Mouse (Mus musculus) left cerebral cortex, postnatal 14 days (tissue): ENCODE measurements at regions not wholly inside any gene's neighbourhood (a gene's known extent, or its start where the extent isn't known, plus 50 kb on each side); places are given as distances from the start of the nearest gene placed in this dataset.

Experiments
- DNase-seq, 2 experiments: peaks; one replicate each; pipeline ENCODE4 v3.0.0; 2021 to 2022; ENCODE audit warnings: low spot score in 2 of 2, mixed read lengths in 1 of 2
- intact Hi-C: fragments of 180-260 bp; cut with DNase I; formaldehyde crosslinking; loops from one replicate; pipeline ENCODE4 v1.15.1; 2025

DNA sequence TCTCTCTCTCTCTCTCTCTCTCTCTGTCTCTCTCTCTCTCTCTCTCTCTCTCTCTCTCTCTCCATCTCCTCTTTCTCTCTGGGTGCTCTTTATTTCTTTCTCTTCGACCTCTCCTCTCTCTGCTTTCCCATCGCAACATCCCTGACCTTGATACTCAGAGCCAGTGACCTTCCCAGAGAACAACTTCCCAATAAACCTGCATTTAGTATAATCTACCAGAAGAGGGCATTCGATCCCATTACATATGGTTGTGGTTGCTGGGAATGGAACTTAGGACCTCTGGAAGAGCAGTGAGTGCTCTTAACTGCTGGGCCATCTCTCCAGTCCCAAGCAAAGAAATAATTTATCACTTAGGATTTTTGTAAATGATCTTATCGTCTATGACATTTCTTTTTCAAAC is 127.2 kb upstream of the Slc4a7 start:
- DNase-seq = no peak
- intact Hi-C loops = no loop called here

DNA sequence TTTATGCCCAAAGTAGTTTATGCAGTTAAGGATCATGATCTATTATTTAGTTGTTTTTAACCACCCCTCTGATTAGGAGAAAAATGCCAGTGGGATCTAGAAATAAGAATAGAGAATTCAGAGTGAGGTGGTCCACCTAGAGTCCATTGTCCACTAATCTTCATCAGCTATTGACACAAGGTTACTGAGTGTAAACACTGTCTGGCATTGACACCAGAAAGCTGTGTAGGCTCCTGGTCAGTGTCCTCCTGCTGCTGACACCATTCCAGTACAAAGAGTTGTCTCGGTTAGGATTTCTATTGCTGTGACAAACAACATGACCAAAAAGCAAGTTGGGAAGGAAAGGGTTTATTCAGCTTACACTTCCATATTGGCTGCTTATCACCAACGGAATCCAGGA is 110.1 kb upstream of the Slc4a7 start:
- intact Hi-C loops = no loop called here
- no peak for DNase-seq

DNA sequence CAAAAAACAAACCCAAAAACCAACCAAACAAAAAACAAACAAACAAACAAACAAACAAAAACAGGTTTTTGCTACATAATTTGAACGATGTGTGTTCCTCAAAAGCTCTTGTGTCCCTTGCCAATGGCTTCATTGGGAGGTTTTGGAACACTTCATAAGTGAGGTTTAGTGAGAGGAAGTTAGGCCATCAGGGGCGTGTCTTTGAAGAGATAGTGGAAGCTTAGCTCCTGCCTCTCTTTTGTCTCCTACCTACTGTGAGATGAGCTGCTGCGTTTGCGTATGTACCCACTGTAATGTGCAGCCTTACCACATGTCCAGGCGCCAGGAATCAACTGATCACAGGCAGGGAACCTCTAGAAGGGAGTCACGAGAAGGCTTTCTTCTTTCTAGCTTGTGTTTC is 107.3 kb upstream of the Slc4a7 start:
- no peak for DNase-seq
- intact Hi-C loops = no loop called here

DNA sequence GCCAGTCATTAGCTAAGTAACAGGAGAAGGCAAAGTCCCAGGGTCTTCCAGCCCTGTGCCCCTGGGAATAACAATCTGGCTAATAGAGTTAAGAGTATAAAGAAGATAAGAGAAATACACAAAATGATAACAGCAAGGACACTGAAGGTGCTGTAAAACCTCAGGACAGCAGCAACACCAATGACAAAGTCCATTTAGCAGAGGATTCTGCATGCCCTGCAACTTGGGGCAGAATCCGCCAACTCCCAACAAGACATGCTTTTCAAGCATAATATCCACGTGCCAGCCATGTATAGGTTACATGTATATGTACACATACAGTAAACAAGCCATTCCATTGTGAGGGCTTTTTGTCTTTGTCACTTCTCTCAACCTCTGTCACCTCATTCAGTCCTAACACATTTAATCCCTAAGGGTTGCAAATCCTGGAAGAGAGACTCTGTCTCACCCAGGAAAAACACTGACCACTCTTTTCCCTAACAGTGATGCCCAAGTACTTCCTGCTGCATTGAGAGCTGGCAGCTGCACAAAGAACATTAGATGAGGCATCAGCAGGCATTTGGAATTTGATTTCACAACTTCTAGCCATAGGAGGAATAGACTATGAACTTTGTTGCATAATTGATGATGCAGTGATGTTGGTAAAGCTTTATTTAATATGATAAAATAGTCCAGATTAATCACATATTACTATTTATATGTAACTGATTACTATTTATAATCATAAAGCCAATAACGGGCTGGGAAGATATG is 105.8 kb upstream of the Slc4a7 start:
- intact Hi-C loops = no loop called here
- DNase-seq = no peak

DNA sequence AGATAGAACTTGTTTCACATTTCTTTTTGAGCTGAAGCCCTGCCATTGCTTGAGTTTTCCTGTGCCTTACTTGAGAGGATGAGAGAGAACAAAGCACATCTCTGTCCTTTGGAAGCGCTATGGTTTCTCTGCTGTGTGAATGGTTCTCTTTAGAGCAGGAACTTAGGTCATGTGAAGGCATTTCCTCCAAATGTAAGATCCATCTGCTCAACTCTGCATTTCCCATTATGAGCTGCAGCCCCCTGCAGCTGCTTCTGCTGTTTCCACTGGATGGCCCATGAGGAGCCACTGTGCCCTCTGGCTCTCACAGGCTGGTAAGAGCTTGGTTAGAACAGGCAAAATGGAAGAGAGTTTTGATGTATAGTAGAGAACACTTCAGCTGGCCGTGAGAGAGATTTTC is 102.5 kb upstream of the Slc4a7 start:
- DNase-seq = no peak
- intact Hi-C loops = no loop called here

DNA sequence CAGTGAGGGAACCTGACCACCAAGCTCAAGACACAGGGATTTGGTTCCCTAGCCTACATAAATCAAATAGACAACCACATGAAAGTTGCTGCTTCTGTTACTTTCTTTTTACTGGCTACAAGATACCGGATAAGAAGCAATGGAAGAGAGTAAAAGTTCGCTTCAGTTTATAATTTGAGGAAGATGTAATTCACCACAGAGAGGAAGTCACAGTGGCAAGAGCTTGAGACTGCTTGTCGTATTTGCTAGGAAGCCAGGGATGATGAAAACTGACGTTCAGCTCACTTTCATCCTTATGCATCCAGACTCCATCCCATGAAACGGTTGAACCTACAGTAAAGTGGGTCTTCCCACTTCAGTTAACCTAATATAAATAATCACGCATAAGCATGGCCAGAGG is 102.1 kb upstream of the Slc4a7 start:
- intact Hi-C loops = no loop called here
- no peak for DNase-seq

DNA sequence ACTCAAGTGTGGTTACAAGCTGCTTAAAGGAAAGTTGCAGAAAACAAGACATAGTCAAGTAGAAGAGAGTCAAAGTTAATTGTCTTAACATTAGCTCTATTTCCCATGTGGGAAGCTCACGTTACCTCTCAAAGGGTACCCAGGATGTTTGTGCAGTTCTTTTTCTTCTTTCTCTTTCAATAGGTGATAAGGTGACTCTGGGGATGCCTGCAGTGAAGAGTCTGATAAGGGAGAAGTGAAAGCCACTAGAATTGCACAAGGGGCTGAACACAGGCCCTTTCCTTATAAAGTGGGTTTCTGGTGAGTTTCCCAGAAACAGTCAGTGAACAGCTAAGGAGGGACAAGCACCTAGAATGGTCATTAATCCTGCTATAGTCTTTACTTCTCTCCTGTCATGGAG is 98.6 kb upstream of the Slc4a7 start:
- intact Hi-C loops = no loop called here

DNA sequence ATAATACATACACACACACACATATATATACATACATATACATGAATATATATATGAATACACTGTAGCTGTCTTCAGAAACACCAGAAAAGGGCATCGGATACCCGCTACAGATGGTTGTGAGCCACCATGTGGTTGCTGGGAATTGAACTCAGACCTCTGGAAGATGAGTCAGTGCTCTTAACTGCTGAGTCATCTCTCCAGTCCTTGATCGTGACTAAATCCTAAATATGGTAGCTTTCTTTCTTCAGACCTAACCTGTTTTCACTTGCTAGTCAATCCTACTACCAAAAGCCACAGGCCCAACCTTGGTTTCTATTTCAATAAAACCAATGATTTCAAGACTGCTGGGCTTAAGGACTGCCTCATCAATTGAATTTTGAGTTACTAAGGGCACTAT is 95.0 kb upstream of the Slc4a7 start:
- intact Hi-C loops = no loop called here
- no peak for DNase-seq

More for the DNA sequence above, 98.6 kb upstream of the Slc4a7 start:
- no peak for DNase-seq

DNA sequence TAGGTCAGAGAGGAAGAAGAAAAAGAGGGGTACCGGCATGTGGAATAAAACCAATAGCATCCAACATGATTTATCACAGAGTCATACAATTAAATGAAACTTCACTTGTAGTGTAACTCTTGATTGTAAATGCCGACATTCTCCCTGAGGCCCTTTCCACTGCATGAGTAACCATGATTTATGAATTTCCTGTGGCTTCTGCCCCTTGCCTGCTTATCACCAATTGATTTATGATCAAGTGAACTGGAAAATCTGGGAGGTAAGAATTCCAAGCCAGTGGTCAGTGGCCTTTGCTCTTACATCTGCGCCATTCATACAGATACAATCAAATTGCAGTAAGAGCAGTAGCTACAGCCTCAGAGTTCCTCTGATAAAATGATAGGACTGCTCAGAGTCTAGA is 89.8 kb upstream of the Slc4a7 start:
- DNase-seq = no peak
- intact Hi-C loops = no loop called here

DNA sequence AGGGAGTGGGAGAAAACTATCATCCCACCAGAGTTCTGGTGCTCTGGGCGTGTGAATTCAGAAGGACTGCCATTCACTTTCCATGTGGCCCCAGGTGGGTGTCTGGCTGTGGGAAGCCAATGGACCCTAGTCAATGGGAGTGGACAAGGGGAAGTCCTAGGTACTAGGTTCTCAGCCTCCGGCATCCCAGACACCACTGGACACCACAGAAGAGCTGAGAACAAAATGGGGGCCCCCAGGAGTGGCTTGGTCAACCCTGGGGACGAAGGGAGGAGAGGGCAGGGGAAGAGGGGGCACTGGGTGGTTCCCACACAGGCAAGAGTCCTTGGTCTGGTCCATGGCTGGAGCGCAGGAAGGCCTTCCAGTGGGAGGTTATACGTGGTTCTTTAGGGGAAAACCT is 81.8 kb upstream of the Slc4a7 start:
- DNase-seq = no peak
- intact Hi-C loops = no loop called here

DNA sequence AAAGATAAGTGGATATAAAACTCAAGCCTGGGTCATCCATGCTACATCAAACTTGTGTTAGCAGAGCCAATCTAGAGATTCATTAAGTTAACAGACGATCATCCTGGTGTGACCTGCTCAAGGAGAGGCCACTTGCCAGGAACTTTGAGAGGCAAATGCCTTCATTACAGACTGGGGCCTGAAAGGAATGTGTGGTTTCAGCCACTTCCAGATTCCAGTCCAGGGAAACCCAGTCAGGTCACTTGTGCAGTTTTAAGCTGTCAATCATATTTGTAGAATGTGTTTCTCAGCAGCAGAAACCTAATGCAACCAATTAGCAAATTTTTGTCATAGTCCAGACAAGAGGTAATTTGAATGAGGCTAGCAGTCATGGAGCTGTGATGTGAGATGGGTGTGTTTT is 73.4 kb upstream of the Slc4a7 start:
- no peak for DNase-seq
- intact Hi-C loops = no loop called here

DNA sequence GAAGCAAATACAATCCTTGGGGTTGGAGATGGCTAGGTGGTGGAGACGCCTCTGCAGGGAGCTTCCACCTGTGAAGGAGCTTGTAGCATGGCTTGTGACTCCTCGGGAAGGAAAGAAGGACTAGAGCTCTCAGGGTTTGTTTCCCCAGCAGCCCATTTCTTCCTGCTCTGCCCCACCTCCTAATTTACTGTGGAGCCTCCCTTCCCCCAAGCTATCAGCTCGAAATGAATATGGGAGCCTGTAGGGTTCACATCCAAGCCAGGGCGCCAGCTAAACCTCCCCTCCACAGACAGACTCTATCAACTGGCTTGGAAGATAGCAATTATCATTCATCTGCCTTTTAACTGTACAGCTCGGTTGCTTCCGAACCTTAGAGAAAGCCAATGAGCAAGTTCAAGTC is 70.3 kb upstream of the Slc4a7 start:
- DNase-seq = no peak
- intact Hi-C loops = no loop called here

DNA sequence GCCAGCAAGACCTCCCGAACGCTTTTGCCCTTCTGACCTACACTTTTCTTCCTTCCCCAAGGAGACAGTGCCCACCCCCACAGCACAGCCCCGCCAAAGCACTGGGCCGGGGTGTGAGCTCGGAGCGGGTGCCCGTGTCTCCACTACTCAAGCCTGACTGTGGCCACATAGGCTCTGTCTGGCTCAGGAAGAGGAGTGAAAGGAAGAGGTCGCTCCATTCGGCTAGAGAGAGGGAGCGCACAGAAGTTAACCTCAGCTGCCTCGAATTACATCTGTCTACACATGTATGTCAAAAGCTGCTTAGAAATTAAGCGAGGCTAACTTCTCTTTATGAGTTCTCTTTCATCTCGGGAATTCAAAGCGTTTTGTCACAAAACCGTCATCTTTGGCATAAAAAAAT is 69.6 kb upstream of the Slc4a7 start:
- intact Hi-C loops = no loop called here
- DNase-seq = peak in 1 of 2 experiments; percentile 16

DNA sequence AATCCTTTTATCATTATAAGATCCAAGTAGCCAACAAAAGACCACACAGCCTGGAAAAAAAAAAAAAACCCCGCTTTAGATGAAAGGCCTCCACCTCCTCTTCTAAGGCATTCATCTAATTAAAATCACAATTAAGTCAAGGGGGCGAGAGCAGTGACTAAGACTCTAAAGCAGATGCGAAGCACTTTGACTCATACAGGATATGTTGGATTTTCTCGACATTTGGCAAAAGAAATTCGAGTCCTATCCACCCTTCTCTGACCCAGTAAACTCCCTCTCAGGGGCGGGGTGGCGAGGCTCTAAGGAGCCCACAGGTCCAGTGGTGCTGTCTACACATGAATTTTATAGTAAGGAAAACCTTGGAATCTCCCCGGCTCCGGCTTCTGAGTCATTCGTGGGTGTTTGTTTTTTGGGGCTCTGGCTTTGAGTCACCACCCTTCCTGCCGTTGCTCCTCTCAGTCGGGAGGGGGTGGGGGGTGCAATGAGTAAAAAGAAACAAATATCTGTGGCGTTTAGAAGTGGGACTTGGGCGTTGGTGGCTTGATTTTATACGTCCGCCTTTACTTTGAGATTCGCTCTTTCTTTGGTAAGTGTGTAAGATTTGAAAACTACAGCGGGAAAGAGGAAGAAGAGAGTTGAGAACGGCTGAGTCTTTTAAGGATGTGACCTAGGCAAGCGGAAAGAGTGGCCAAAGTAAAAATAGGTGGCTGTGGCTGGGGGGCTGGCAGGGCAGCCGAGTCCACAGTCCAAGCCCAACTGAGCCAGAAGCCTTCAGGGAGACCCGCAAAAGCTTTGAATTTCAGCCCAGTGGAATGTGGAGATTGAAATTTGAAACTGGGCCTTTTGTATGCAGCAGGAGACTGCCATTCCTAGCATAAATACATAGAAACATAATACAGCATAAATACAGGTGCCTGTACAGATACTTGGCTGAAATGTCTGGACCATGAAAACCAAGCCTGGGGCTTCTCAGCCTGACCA is 68.8 kb upstream of the Slc4a7 start:
- intact Hi-C loops = no loop called here
- DNase-seq = peak; percentile 33 to 45

DNA sequence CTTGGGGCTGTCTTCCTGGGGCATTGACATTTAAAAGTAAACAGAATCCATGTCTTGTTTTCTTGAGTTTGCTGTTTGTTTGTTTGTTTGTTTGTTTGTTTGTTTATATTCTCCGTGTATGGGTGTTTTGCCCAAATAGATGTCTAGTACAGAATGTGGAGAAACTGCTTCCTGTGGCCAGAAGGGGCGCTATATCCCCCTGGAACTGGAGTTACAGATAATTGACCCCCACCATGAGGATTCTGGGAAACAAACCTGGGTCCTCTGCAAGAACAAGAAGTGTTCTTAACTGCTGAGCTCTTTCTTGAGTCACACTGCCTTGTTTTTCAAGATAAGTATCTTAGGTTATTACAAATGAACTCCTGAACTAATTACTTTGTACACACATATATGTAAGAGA is 68.1 kb upstream of the Slc4a7 start:
- no peak for DNase-seq
- intact Hi-C loops = no loop called here

DNA sequence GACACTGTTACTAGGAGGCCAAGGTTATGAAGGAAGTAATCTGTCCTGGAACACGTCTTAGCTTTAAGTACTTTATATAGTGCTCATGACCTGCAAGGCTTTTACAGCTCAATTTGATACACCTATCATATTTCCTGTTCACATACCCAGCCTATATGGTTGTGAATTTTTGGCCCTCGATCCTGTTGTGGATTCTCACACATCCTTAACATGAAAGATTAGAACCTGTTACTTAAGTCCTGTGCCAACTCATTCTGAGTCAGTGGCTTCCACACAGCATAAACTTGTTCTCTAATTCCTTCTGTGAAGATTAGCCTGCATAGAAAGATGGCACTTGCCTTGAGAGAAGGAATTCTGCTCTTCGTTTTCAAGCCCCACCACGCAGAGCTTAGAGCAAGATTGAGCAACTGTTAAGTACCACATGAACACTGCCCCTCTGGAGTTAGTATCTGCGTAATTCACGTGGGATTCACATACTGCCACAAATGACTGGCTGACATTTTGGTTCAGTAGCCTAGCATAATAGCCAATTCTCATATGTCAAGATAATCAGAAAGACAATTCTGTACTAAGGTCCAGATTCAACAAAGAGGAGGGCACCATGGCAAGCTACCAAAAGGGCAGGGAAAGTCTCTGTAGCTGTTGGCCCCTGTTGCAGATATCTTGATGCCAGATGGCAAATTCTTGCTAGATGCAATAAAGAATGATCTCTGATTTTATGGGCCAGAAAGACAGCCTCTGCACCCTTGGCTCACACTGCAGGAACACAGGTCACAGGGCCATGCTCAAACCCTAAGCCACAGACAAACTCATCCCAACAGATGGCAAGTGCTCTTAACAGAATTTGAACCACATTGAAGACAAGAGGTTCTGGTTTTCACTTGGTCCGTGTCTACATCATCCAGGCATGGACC is 62.7 kb upstream of the Slc4a7 start:
- no peak for DNase-seq
- intact Hi-C loops = no loop called here

DNA sequence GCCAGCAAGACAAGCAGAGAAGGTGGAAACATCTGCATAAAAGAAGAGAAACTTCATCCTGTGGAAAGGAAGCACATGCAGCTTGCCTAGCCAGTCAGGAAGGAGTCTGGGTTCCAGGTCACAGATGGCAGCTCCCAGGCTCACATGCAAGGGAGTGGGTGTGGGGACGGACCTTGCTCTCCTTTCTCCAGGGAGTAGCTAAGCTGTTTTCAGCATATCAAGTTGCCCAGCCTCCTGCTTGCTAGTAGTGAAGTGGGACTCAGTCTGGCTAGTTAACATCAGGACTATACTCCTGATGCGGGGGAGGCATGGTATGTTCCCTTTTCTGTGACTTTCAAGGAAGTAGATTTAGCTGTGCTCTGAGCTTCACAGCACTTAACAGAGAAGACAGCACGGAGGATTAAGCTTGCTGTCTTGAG is 62.0 kb upstream of the Slc4a7 start:
- intact Hi-C loops = no loop called here
- peak; percentile 13 to 50 for DNase-seq

DNA sequence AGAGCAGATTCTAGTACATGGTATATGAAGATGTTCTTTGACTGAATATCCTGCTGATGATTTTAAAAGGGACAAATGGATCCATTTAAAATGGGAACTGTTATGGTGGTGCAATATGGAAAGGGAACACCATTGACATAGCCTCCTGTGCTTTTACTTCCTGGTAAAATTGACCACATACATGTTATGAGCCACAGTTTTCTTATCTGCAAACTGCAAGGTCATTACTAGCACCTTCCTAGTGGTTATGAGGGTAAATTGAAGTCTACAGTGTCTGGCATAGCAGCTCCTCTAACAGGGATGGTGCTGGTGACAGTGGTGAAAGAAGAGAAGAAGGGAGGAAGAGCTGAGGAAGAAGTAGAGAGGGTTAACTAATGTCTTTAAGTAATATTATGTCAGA is 61.5 kb upstream of the Slc4a7 start:
- intact Hi-C loops = no loop called here
- DNase-seq = no peak

DNA sequence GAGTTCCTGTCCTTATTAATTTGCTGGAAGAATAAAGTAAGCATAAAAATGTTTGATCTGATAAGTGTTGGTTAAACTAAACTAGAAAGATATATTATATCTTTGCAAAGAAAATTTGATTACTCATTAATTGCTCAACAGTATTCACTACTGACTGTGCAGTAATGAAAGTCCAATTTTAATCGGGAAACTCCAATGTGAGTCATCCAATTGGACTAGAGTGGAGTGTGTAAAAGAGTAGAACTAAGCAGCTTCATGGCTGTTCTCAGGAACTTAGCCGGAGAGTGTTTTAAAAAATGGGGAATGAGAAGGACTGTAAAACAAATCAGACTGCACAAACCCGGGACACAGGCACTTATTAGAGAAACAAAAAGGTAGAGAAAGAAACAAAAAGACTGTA is 58.5 kb upstream of the Slc4a7 start:
- intact Hi-C loops = no loop called here
- DNase-seq = no peak

DNA sequence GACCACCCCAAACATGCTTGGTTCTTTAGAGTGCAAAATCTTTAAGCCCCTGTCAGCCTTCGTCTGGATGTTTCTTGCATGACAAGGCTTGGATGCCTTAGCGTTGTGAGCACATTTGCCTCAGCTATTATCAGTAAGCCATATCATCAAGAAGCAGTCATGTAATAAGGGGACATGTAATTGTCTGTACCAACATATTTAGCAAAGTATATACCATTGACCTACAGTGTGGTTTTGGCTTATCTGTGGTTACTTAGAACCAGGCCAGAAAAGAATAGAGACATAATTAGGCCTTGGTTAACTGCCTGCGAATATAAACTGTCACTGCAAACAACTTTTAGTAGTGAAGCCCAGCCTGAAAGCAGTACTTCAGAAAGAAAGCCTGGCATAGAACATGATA is 57.0 kb upstream of the Slc4a7 start:
- intact Hi-C loops = no loop called here
- no peak for DNase-seq
